Mouse (Mus musculus) MEL (cell line): ENCODE data around the gene Spsb1. TPM values are rescaled to one million over a fixed set of nuclear protein-coding genes. Genes with fewer than 3 reads are reported as not detected.

Source experiments
- DNase-seq: peaks from one replicate; pipeline ENCODE4 v3.0.0; 2011; ENCODE audit warnings: low read depth, low spot score
- H3K27ac ChIP-seq: 2 replicates; pipeline ENCODE4 v1.5.1; 2012; ENCODE audit warnings: low read depth, mild to moderate bottlenecking, control low read depth, low read length, moderate library complexity; ENCODE audit not compliant: control insufficient read depth
- H3K27me3 ChIP-seq, 2 experiments: fragments of 150-350 bp in 1 of 2; sonication (generic) in 1 of 2; 2 replicates each; pipeline ENCODE4 v1.6.1; 2012; ENCODE audit warnings: low read length in 2 of 2, mild to moderate bottlenecking in 2 of 2, improper control_type of control experiment in 1 of 2, moderate library complexity in 1 of 2; ENCODE audit not compliant: insufficient read depth in 2 of 2, control insufficient read depth in 1 of 2
- H3K36me3 ChIP-seq, 2 experiments: 2 replicates each; pipeline ENCODE4 v1.6.1; 2012 to 2014; ENCODE audit warnings: low read length in 2 of 2, improper control_type of control experiment in 1 of 2, inconsistent platforms in 1 of 2, mild to moderate bottlenecking in 1 of 2; ENCODE audit not compliant: insufficient read depth in 2 of 2, control insufficient read depth in 1 of 2
- H3K4me1 ChIP-seq, 2 experiments: fragments of 150-350 bp in 1 of 2; sonication (generic) in 1 of 2; 2 replicates each; pipeline ENCODE4 v1.6.1; 2012; ENCODE audit warnings: low read length in 2 of 2, improper control_type of control experiment in 1 of 2, mild to moderate bottlenecking in 1 of 2; ENCODE audit not compliant: insufficient read depth in 2 of 2, control insufficient read depth in 1 of 2
- H3K4me3 ChIP-seq, 2 experiments: fragments of 150-350 bp in 1 of 2; sonication (generic) in 1 of 2; 2 replicates each; pipeline ENCODE4 v1.5.1; 2012; ENCODE audit warnings: low read depth in 2 of 2, low read length in 2 of 2, mild to moderate bottlenecking in 2 of 2, moderate library complexity in 2 of 2, control low read depth in 1 of 2, improper control_type of control experiment in 1 of 2; ENCODE audit not compliant: control insufficient read depth in 1 of 2, insufficient read depth in 1 of 2
- H3K79me2 ChIP-seq: 2 replicates; pipeline ENCODE4 v1.6.1; 2012; ENCODE audit warnings: mild to moderate bottlenecking, low read length, moderate library complexity; ENCODE audit not compliant: control insufficient read depth, poor library complexity, insufficient read depth
- H3K9ac ChIP-seq: 2 replicates; pipeline ENCODE4 v1.6.1; 2012; ENCODE audit warnings: low read depth, mild to moderate bottlenecking, control low read depth, low read length, moderate library complexity; ENCODE audit not compliant: control insufficient read depth, poor library complexity, severe bottlenecking
- H3K9me3 ChIP-seq: fragments of 150-350 bp; sonication (generic); replicated peaks from 2 replicates; pipeline ENCODE4 v1.6.1; 2012; ENCODE audit warnings: mild to moderate bottlenecking, low read length, improper control_type of control experiment, moderate library complexity; ENCODE audit not compliant: insufficient read depth
- CHD2 ChIP-seq: IDR thresholded peaks from 2 replicates; pipeline ENCODE4 v1.6.1; 2011; ENCODE audit warnings: low read length, improper control_type of control experiment
- CTCF ChIP-seq, 3 experiments: IDR thresholded peaks in 2 of 3; conservative IDR thresholded peaks in 1 of 3; 2 replicates each; pipeline ENCODE4 v1.5.1; 2011 to 2012; ENCODE audit warnings: low read length in 3 of 3, low read depth in 2 of 3, mild to moderate bottlenecking in 2 of 3, improper control_type of control experiment in 1 of 3, inconsistent platforms in 1 of 3, mixed read lengths in 1 of 3, moderate library complexity in 1 of 3; ENCODE audit not compliant: control insufficient read depth in 1 of 3, insufficient read depth in 1 of 3, poor library complexity in 1 of 3, severe bottlenecking in 1 of 3
- EP300 ChIP-seq, 2 experiments: IDR thresholded peaks; 2 replicates each; pipeline ENCODE4 v1.6.1; 2011; ENCODE audit warnings: improper control_type of control experiment in 2 of 2, low read length in 2 of 2, low read depth in 1 of 2, mild to moderate bottlenecking in 1 of 2
- ETS1 ChIP-seq: IDR thresholded peaks from 2 replicates; pipeline ENCODE4 v1.6.1; 2012; ENCODE audit warnings: low read depth, mild to moderate bottlenecking, inconsistent platforms, low read length, improper control_type of control experiment, moderate library complexity
- GABPA ChIP-seq: IDR thresholded peaks from 2 replicates; pipeline ENCODE4 v1.6.1; 2012; ENCODE audit warnings: low read depth, mild to moderate bottlenecking, inconsistent platforms, low read length, improper control_type of control experiment, moderate library complexity
- JUND ChIP-seq: IDR thresholded peaks from 2 replicates; pipeline ENCODE4 v1.6.1; 2011; ENCODE audit warnings: low read depth, mild to moderate bottlenecking, improper control_type of control experiment, low read length
- KAT2A ChIP-seq: conservative IDR thresholded peaks from 2 replicates; pipeline ENCODE4 v1.6.1; 2012; ENCODE audit warnings: low read depth, low read length, improper control_type of control experiment, inconsistent platforms
- MAFK ChIP-seq: IDR thresholded peaks from 2 replicates; pipeline ENCODE4 v1.6.1; 2011; ENCODE audit warnings: low read depth, mild to moderate bottlenecking, low read length, improper control_type of control experiment, borderline replicate concordance
- MAX ChIP-seq: IDR thresholded peaks from 2 replicates; pipeline ENCODE4 v1.6.1; 2011; ENCODE audit warnings: low read length, improper control_type of control experiment
- MEF2A ChIP-seq: IDR thresholded peaks from 2 replicates; pipeline ENCODE4 v1.6.1; 2014; ENCODE audit warnings: low read depth, mild to moderate bottlenecking, inconsistent platforms, low read length, improper control_type of control experiment; ENCODE audit not compliant: poor library complexity, insufficient replicate concordance, severe bottlenecking; ENCODE audit errors: extremely low read depth
- NELFE ChIP-seq: IDR thresholded peaks from 2 replicates; pipeline ENCODE4 v1.6.1; 2011; ENCODE audit warnings: low read depth, low read length, improper control_type of control experiment
- NRF1 ChIP-seq: IDR thresholded peaks from 2 replicates; pipeline ENCODE4 v1.6.1; 2014; ENCODE audit warnings: low read depth, mild to moderate bottlenecking, inconsistent platforms, low read length, improper control_type of control experiment, moderate library complexity; ENCODE audit not compliant: poor library complexity, insufficient read depth, severe bottlenecking
- POLR2A ChIP-seq, 2 experiments: IDR thresholded peaks; 2 replicates each; pipeline ENCODE4 v1.6.1; 2011 to 2012; ENCODE audit warnings: low read length in 2 of 2, mild to moderate bottlenecking in 2 of 2, control low read depth in 1 of 2, improper control_type of control experiment in 1 of 2, low read depth in 1 of 2, moderate library complexity in 1 of 2; ENCODE audit not compliant: control insufficient read depth in 1 of 2, insufficient read depth in 1 of 2, poor library complexity in 1 of 2
- POLR2AphosphoS2 ChIP-seq: IDR thresholded peaks from 2 replicates; pipeline ENCODE4 v1.6.1; 2011; ENCODE audit warnings: low read length, improper control_type of control experiment
- RCOR1 ChIP-seq: IDR thresholded peaks from 2 replicates; pipeline ENCODE4 v1.6.1; 2012; ENCODE audit warnings: low read depth, mild to moderate bottlenecking, inconsistent platforms, low read length, improper control_type of control experiment
- SIN3A ChIP-seq: IDR thresholded peaks from 2 replicates; pipeline ENCODE4 v1.6.1; 2012; ENCODE audit warnings: low read length, improper control_type of control experiment, inconsistent platforms
- SMC3 ChIP-seq: IDR thresholded peaks from 2 replicates; pipeline ENCODE4 v1.6.1; 2011; ENCODE audit warnings: low read depth, low read length, improper control_type of control experiment
- TAL1 ChIP-seq: IDR thresholded peaks from 2 replicates; pipeline ENCODE4 v1.6.1; 2012; ENCODE audit warnings: mild to moderate bottlenecking, inconsistent platforms, low read length, moderate library complexity, mixed read lengths
- TCF12 ChIP-seq: IDR thresholded peaks from 2 replicates; pipeline ENCODE4 v1.6.1; 2014; ENCODE audit warnings: low read depth, mild to moderate bottlenecking, inconsistent platforms, low read length, improper control_type of control experiment, moderate library complexity
- UBTF ChIP-seq: IDR thresholded peaks from 2 replicates; pipeline ENCODE4 v1.6.1; 2012; ENCODE audit warnings: low read depth, mild to moderate bottlenecking, inconsistent platforms, low read length, improper control_type of control experiment, moderate library complexity, borderline replicate concordance; ENCODE audit not compliant: insufficient read depth
- USF1 ChIP-seq: IDR thresholded peaks from 2 replicates; pipeline ENCODE4 v1.6.1; 2014; ENCODE audit warnings: low read depth, mild to moderate bottlenecking, inconsistent platforms, low read length, improper control_type of control experiment, moderate library complexity
- USF2 ChIP-seq, 2 experiments: IDR thresholded peaks; 2 replicates each; pipeline ENCODE4 v1.6.1; 2011 to 2012; ENCODE audit warnings: improper control_type of control experiment in 2 of 2, low read length in 2 of 2, borderline replicate concordance in 1 of 2, inconsistent platforms in 1 of 2, low read depth in 1 of 2, mild to moderate bottlenecking in 1 of 2; ENCODE audit not compliant: insufficient read depth in 1 of 2
- ZC3H11A ChIP-seq: IDR thresholded peaks from 2 replicates; pipeline ENCODE4 v1.6.1; 2012; ENCODE audit warnings: low read depth, mild to moderate bottlenecking, inconsistent platforms, low read length, improper control_type of control experiment
- ZMIZ1 ChIP-seq: IDR thresholded peaks from 2 replicates; pipeline ENCODE4 v1.6.1; 2012; ENCODE audit warnings: low read depth, mild to moderate bottlenecking, inconsistent platforms, low read length, improper control_type of control experiment, moderate library complexity
- ZNF384 ChIP-seq: IDR thresholded peaks from 2 replicates; pipeline ENCODE4 v1.6.1; 2012; ENCODE audit warnings: low read depth, mild to moderate bottlenecking, inconsistent platforms, low read length, improper control_type of control experiment
- polyA plus RNA-seq, 2 experiments: library from polyadenylated mRNA; stranded (reverse) in 1 of 2; unstranded in 1 of 2; fragments of >175 nt in 1 of 2; fragments of >200 nt in 1 of 2; gene quantifications; 2 replicates each; pipeline versions ENCODE4 v1.2.1 to v1.2.4; 2012; ENCODE audit warnings: low replicate concordance in 2 of 2, low read depth in 1 of 2; ENCODE audit not compliant: insufficient read length in 2 of 2, insufficient read depth in 1 of 2, missing spikeins in 1 of 2
- total RNA-seq: library from RNA; depleted of rRNA; stranded (reverse); fragments of 300-350 nt; gene quantifications from 2 replicates; pipeline ENCODE4 v1.2.3, GENCODE M21; 2012

The Spsb1 gene
- total and polyA plus RNA-seq, 3 experiments = 0.12 to 0.25 TPM; not detected in 1

DNA sequence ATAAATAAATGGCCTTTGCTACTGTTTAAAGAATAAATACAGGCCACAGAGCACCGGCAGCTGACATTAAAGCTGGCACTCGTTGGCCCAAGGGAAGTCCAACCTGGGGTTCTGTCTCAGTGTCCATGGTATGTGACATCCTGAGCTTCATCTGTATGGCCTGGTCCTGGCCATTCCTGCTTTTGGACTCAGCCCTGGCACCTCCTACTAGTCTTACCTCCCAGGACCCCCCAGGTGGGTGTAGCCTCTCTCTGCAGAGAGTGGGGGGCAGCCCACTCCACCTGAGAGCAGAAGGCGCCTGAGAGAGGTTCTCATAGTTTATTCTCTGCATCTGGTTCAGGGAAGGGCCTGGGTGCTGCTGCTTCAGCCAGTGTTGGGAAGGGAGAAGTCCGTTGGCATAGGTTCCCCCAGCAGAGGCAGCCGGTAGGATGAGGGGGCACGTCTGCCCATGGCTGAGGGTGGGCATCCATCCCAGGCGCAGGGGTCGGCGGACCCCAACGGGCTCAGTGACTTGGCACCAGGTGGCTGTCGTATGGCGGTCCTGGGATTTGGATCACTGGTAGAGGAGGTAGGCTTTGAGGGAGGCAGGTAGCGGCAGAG lies 57.1 kb downstream of the Spsb1 start:
- no peaks in the 10 kb centered on the region for H3K36me3 ChIP-seq
- no peak overlapping the region for H3K27ac ChIP-seq
- TF ChIP-seq NELFE (no peak), ZMIZ1 (no peak), POLR2A (IDR thresholded peaks at IDR 0.05; ENCODE audit: control insufficient read depth in 1 of 2, insufficient read depth in 1 of 2, low read depth in 1 of 2, low read length in 2 of 2, poor library complexity in 1 of 2) (no peak)
- H3K9ac ChIP-seq = no peak overlapping the region
- peaks cover 0 to 6% of the 10 kb centered on the region in 2 experiments; a peak in 2 of 4 replicates for H3K27me3 ChIP-seq
- no peaks in the 10 kb centered on the region for H3K9me3 ChIP-seq
- DNase-seq = no peak
- no peak overlapping the region for H3K4me3 ChIP-seq
- no peaks in the 10 kb centered on the region for H3K79me2 ChIP-seq
- H3K4me1 ChIP-seq = no peaks in the 10 kb centered on the region

GRCm38 (mm10) chr4:149896024-149896538 lies 58.8 kb downstream of the Spsb1 start:
- H3K27ac ChIP-seq = no peak overlapping the region
- DNase-seq = no peak

GRCm38 (mm10) chr4:149895226-149895625 lies 59.6 kb downstream of the Spsb1 start:
- Histone ChIP-seq H3K4me1 (no peaks in the 10 kb centered on the region), H3K27me3 (peaks cover 0 to 6% of the 10 kb centered on the region in 2 experiments; a peak in 2 of 4 replicates), H3K9me3 (no peaks in the 10 kb centered on the region), H3K79me2 (no peaks in the 10 kb centered on the region), H3K9ac (no peak overlapping the region), H3K27ac (no peak overlapping the region), H3K36me3 (no peaks in the 10 kb centered on the region), H3K4me3 (no peak overlapping the region)
- TF ChIP-seq TAL1 (no peak), GABPA (no peak), POLR2AphosphoS2 (no peak), USF2 (IDR thresholded peaks at IDR 0.05; ENCODE audit: borderline replicate concordance in 1 of 2, insufficient read depth in 1 of 2, low read depth in 1 of 2, low read length in 2 of 2) (no peak), EP300 (IDR thresholded peaks at IDR 0.05; ENCODE audit: low read depth in 1 of 2, low read length in 2 of 2) (no peak), MAX (no peak), ZNF384 (no peak), ZC3H11A (no peak), UBTF (no peak), MEF2A (no peak), MAFK (no peak), ETS1 (no peak), CHD2 (no peak), NRF1 (no peak), CTCF (IDR thresholded peaks at IDR 0.05 in 2 of 3, conservative IDR thresholded peaks at IDR 0.05 in 1 of 3; ENCODE audit: control insufficient read depth in 1 of 3, insufficient read depth in 1 of 3, low read depth in 2 of 3, low read length in 3 of 3, poor library complexity in 1 of 3, severe bottlenecking in 1 of 3) (no peak), NELFE (no peak), USF1 (no peak), RCOR1 (no peak), SIN3A (no peak)
- no peak for DNase-seq

More at GRCm38 (mm10) chr4:149896024-149896538, 58.8 kb downstream of the Spsb1 start:
- H3K9me3 ChIP-seq = no peaks in the 10 kb centered on the region
- TF ChIP-seq KAT2A (no peak), JUND (no peak), NELFE (no peak), GABPA (no peak), TAL1 (no peak), TCF12 (no peak), MEF2A (no peak), ZNF384 (no peak), SMC3 (no peak)
- no peaks in the 10 kb centered on the region for H3K79me2 ChIP-seq
- no peaks in the 10 kb centered on the region for H3K36me3 ChIP-seq
- H3K27me3 ChIP-seq = peaks cover 0 to 6% of the 10 kb centered on the region in 2 experiments; a peak in 2 of 4 replicates
- H3K4me1 ChIP-seq = no peaks in the 10 kb centered on the region
- no peak overlapping the region for H3K4me3 ChIP-seq
- H3K9ac ChIP-seq = no peak overlapping the region
